Mouse (Mus musculus) heart, postnatal 14 days (tissue): ENCODE measurements around the gene Ppp1r14d. TPM values are rescaled to one million over a fixed set of nuclear protein-coding genes. Genes with fewer than 3 reads are reported as not detected.

Source experiments
- DNase-seq, 2 experiments: peaks; one replicate each; pipeline ENCODE4 v3.0.0; 2021 to 2022
- intact Hi-C: fragments of 180-260 bp; cut with DNase I; formaldehyde crosslinking; loops from one replicate; pipeline ENCODE4 v1.15.1; 2025
- long read RNA-seq, 2 experiments: library from polyadenylated mRNA; stranded (forward); transcript quantifications; one replicate each; pipeline ENCODE4 v2.0.0; 2021
- total RNA-seq, 2 experiments: library from RNA; stranded (reverse); gene quantifications; 2 replicates each; pipeline ENCODE4 v1.2.3; 2021

Gene Ppp1r14d
- not detected for total RNA-seq
- long read RNA-seq, experiment 1, result 0 reads
- long read RNA-seq, experiment 2, result 0 reads

DNA sequence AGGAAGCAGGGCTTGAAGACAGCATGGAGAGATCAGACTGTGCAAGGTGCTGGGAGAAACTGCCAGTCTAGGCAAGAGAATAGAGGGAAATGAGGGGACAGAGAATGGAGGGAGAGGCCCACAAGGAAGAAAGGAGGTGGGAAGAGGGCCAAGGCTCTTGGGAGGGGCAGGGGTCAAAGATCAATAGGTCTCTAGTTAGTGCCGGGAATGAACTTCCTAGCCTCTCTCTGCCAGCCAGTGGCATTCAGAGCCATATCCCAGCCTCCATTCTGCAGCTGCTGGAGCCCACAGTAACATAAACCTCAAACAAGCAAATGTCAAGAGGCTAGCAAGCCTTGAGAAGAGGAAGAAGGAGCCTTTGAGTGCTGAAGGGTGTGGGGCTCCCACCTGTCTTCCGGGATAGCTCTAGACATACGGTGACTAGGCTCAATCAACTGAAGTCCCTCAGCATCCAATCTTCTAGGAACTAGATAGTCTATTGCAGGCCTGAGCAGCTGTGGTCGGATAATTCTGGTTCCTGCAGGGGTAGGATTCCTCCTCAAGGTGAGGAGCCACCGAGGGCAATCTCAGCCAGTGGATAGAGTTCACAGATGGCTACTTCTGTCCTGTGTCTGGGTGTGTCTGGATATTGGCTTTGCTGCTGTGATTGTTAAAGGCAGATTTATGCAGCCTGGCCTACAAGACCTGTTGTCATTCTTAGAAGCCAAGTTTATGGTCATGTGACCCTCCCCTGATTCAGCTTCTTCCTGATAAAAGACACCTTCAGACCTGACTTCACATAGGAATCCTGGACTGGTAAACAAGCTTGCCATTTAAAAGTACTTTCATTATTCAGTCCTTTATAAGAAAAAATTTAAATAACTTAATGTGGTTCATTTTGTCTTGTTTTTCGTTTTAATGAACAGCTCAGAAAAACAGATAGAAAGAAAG is at the start of gene Ppp1r14d:
Ppp1r14d (minus strand) TSS at position 132 of the 930 bp plus-strand sequence.
- intact Hi-C loops, result no loop called here
- DNase-seq, result no peak

DNA sequence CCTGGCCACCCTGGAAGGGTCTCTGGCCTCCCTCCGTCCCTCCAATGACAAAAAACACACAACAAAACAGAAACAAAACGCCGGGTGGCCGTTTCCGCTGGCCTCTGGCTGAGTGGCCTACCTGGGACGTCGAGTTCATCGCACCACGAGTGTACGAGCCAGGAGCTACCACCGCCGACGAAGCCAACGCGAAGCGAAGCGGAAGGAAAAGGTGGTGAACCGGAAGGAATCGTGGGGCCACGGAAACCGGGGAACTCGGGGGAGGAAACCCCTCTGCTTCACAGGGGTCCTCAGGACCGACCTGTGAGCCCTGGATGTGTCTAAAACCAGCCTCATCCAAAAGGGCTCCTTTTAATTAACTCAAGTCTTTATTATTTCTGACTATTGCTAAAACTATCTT is 48.1 kb upstream of the Ppp1r14d start:
- no peak for DNase-seq
- intact Hi-C loops, result no loop called here

GRCm38 (mm10) chr2:119276926-119277325 is 47.2 kb upstream of the Ppp1r14d start:
- no peak for DNase-seq

DNA sequence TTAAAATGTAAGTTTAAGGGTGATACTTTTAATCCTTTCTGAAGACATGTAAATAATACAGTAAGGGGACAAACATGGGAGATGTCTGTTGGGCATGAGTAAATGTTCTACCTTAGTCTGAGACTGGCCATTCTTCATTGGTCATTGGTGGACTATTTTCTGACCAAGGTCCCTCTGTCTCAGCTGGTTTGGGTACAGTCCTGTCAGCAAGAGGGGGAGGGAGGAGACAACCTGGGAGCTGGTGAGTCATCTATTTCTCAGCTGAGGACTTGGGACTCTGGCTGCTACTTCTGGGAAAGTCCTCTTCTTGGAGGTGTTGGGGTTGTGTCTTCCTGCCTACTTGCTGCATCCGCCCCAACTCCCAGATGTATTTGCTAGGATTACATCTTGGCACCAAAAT is 44.4 kb upstream of the Ppp1r14d start:
- DNase-seq, result no peak
- intact Hi-C loops, result no loop called here

More at GRCm38 (mm10) chr2:119276926-119277325, 47.2 kb upstream of the Ppp1r14d start:
- intact Hi-C loops, result no loop called here

DNA sequence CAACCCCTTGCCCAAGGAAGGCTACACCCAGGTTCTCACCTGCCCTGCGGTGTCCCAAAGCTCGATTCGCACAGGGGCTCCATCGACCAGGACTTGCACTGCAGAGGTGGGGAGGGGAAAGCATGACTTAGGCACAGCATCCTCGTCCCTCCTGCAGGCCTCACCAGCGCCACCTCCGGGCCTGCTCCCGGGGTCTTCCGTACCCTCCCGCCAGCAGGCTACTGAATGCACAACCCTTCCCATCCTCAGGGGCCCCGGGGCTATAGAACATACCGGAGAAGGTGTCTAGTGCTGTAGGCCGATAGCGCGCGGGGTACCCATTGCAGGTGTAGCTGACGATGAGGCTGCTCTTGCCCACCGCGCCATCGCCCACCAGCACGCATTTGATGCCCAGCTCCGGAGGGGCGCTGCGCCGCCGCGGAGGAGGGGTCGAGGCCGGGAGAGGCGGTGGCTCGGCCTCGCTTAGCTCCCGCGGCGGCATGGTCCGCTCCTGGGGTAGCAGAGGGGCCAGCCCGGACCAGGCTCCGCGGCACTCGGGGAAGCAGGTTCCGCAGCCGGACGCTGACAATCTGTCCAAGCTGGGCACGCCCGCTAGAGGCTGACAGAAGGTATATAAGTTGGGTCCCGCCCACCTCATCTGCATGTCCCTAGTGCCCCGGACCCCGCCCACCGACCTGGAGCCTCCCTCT is 41.1 kb upstream of the Ppp1r14d start, which contains the start of gene Rhov:
Rhov (minus strand) TSS at position 630 of the 689 bp plus-strand sequence.
- peak; percentile 34 to 38 for DNase-seq
- intact Hi-C loops, result no loop called here

GRCm38 (mm10) chr2:119270286-119270642 is 40.6 kb upstream of the Ppp1r14d start:
- intact Hi-C loops, result no loop called here
- no peak for DNase-seq

DNA sequence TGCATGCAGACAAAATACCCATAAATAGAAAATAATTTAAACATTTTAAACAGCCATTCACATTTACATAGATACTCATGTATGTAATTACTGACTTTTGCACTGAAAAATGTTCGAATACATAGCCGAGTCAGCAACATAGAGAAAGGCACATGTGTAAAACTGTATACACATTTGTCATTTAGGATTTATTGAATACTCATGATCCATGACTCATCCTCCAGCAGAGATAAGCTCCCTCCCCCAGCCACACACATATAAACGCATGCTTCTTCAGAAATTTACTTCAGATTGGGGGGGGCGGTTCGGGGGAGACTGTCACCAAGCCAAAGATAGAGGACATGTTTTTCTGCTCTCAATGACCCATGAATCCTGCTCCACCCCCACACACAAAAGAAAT is 34.1 kb upstream of the Ppp1r14d start:
- intact Hi-C loops, result no loop called here
- no peak for DNase-seq

- DNase-seq, result peak; percentile 33 to 54
- intact Hi-C loops, result no loop called here
Measured at GRCm38 (mm10) chr2:119262978-119263377, 33.3 kb upstream of the Ppp1r14d start.

- intact Hi-C loops, result no loop called here
- DNase-seq, result peak in 1 of 2 experiments; percentile 23
Measured at GRCm38 (mm10) chr2:119261326-119261725, 31.6 kb upstream of the Ppp1r14d start.

GRCm38 (mm10) chr2:119260518-119260917 is 30.8 kb upstream of the Ppp1r14d start:
- intact Hi-C loops, result no loop called here
- no peak for DNase-seq

GRCm38 (mm10) chr2:119254976-119255375 is 25.3 kb upstream of the Ppp1r14d start:
- no peak for DNase-seq
- intact Hi-C loops, result no loop called here

- intact Hi-C loops, result loop anchor here (1.0 kb wide), 2 partner anchors 37 to 186 kb away; partner anchors contain the start of gene Vps18
- DNase-seq, result peak; percentile 84 to 91
Measured at GRCm38 (mm10) chr2:119250826-119251478, 21.2 kb upstream of the Ppp1r14d start.

DNA sequence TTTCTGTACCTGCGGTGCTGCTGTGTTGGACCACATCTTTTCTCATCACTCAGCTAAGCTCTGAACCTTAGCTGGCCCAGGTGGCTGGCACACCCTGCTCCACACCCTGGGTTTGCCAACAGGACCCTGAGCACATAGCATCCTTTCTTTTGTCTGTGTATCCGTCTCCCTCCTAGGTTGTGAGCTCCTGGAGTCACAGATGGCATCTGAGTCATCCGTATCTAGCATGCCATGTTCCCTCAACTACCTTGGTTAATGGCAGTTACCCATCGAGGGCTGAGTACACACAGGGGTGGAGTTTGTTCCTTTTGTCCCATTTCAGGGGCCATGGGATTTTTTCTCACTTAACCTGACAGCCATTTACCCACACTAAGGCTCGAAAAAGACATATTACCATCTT is 20.7 kb upstream of the Ppp1r14d start:
- intact Hi-C loops, result loop anchor here (1.0 kb wide), 1 partner anchor 187 kb away; no protein-coding TSS in a partner anchor
- no peak for DNase-seq

DNA sequence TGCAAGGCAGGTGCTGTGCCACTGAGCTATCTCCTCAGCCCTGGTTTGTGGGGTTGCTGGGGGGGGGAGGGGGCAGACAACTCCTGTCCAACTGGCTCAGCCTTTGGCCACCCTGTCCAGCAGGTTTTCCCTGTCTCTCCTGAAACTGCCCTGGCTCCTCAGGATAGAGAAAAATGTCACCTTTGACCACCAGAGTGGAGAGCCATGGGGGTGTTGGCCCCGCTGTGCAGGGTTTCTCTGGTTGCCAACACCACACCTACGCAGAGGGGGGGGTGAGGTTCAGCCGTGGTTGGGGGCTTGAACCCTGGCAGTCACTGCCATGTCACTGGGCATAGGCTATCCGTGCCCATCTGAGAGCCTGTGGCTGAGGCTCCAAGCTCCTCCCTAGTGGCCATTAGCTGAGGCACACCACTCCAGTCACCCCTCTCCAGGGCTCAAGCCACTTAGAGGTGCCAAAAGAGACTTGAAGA is 19.9 kb upstream of the Ppp1r14d start:
- intact Hi-C loops, result loop anchor here (1.0 kb wide), 1 partner anchor 188 kb away; no protein-coding TSS in a partner anchor
- no peak for DNase-seq

- intact Hi-C loops, result no loop called here
- no peak for DNase-seq
Measured at GRCm38 (mm10) chr2:119247904-119248303, 18.2 kb upstream of the Ppp1r14d start.

GRCm38 (mm10) chr2:119245246-119245645 is 15.5 kb upstream of the Ppp1r14d start:
- intact Hi-C loops, result no loop called here
- no peak for DNase-seq

DNA sequence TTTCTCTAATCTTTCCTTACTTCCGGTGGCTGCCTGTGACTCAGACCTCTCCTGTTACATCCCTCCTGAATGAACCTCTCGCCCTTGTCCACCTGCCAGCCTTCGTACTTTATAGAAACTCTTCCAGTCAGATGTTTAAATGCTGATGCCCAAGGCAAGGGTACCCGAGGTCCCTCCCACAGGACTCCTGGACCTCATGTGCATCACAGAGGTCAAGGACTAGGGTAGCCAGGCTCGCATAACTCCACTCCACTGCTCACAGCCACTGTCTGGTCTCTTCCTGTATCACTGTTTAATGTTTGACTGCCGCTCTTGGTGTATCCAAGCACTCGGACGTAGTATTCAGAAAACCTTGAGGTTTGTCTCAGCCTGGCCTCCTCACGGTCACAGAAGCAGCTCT is 12.8 kb upstream of the Ppp1r14d start:
- intact Hi-C loops, result no loop called here
- DNase-seq, result no peak

DNA sequence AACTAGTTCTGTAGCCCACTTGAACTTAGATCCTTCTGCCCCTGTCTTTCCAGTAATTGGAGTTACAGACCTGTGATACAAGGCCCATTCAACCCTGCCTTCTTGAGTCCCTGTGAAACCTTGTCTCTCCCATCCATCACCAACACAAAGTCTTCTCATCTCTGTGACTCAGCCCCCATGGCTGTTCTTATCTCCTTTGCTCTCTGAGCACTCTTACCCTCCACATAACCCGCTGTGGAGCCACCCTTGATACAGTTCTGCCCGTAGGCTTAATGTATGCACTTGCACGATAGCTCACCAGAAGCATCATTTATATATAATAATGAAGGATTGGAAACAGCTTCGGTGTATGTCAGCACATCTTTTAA is 11.1 kb upstream of the Ppp1r14d start:
- DNase-seq, result no peak

DNA sequence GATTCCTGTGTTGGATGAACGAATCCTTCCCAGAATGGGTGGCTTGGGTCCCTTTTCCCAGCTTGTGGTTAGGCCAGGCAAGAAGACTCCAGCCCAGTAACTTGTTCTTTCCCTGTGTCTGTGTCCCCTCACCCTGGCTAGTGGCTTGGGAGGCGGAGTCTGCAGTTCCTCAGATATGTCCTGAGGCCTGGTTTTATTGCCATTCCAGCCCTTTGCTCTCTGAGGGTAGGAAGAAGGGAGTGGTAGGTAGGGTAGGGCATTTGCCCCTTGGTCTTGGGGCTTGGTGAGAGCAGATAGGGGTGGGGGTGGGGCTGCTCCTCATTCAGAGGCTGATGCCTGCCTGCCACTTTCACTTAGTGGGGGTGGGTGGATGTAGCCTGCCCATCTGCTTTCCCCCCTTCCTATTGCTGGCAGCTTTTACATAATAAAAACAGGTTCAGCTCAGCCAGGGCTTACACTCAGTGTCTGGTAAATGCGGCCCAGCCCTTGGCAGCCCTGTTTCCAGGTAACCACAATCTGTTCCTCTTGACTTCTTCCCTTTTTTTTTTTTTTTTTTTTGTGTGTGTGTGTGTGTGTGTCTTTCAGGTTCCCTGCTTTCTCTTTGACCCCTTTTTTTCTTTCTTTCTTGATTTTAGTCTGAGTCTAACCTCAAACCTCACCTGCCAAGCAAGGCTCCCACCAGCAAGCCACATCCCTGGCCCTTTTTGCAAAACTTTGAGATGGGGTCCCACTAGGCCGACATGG is 10.5 kb upstream of the Ppp1r14d start:
- no peak for DNase-seq
- intact Hi-C loops, result no loop called here

More for the DNA sequence above, 11.1 kb upstream of the Ppp1r14d start:
- intact Hi-C loops, result no loop called here

- intact Hi-C loops, result no loop called here
- DNase-seq, result no peak
Measured at GRCm38 (mm10) chr2:119238671-119239070, 9.0 kb upstream of the Ppp1r14d start.
